Mouse (Mus musculus): ENCODE results near the gene Camk2d. TPM values are rescaled to one million over a fixed set of nuclear protein-coding genes. Genes with fewer than 3 reads are reported as not detected.

Camk2d gene
- total RNA-seq, 2 experiments from 2014 or later, result 132 to 135 TPM

DNA sequence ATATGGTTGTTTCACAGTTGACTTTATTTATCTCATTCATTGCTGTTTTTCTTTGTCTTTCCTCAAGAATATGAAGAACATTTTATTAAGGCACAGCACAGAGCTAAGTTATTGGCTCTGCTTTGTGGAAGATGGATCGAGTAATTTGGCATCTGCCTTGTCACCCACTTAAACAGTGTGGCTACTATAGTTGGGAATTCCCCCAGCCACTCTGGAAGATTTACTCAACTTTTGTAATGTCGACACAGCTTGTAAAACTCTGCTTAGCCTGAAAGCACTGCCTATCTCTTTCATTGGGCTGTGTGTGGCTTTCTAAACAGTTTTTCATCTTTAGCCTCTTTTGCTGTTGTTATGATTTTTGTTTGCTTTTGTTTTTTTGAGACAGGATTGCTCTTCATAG lies 56.3 kb downstream of the Camk2d start:
- DNase-seq, result no peak

GRCm38 (mm10) chr3:126653118-126653517 lies 57.0 kb downstream of the Camk2d start:
- no peak for DNase-seq

DNA sequence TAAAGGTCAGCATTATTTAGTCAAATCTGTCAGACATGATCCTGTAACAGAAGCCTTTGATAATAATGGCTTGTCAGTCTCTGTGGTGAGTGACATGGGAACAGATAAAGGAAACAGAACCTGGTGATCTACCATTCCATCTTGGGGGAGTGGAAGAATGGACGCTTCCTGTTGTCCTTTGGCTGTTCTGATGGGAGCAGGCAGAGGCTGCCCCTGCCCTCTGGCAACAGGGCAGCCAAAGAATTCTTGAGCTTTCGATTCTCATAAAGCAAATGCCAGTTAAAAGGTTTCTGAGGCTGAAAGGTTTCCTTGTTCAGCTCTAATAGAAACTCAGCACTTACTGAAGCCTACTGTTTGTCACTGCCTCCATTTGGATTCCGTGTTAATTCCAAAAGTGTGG lies 60.1 kb downstream of the Camk2d start:
- no peak for DNase-seq

DNA sequence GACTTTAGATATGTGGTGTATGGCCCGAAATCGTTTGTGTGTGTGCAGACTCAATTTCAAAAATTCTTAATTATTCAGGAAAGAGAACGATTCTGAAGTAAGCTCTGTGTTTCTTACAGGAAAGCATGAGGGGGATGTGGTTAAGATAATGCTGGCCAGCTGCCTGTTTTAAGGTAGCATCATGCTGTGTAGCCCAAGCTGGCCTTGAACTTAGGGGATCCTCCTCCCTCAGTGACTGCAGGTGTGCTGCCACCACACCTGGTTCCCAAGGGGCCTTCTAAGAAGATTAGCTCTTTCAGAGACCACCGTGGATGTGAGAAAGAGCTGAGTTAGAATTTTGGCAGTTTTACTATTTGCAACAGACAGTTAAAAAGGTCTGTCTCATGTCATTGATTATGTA lies 61.8 kb downstream of the Camk2d start:
- no peak for DNase-seq

DNA sequence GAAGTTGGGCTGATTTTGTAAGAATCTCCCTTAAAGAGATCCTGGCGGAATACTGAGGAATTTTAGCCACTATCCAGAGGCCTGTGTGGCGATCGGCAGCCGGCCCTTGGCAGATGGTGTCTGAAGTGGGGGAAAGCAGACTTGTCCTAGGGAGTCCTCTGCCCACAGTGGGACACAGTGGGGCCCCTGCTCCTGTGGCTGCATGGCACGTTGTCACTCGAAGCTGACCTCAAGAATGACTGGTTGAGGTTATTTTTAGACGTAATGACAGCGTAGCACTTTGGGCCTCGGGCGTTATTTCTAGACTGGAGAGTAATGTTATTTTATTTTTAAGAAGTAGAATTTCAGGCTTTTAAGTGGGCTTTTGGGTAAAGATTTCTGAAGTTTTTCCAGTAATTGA lies 62.7 kb downstream of the Camk2d start:
- peak in 1 of 2 experiments; percentile 38 for DNase-seq

GRCm38 (mm10) chr3:126659235-126659634 lies 63.1 kb downstream of the Camk2d start:
- no peak for DNase-seq

DNA sequence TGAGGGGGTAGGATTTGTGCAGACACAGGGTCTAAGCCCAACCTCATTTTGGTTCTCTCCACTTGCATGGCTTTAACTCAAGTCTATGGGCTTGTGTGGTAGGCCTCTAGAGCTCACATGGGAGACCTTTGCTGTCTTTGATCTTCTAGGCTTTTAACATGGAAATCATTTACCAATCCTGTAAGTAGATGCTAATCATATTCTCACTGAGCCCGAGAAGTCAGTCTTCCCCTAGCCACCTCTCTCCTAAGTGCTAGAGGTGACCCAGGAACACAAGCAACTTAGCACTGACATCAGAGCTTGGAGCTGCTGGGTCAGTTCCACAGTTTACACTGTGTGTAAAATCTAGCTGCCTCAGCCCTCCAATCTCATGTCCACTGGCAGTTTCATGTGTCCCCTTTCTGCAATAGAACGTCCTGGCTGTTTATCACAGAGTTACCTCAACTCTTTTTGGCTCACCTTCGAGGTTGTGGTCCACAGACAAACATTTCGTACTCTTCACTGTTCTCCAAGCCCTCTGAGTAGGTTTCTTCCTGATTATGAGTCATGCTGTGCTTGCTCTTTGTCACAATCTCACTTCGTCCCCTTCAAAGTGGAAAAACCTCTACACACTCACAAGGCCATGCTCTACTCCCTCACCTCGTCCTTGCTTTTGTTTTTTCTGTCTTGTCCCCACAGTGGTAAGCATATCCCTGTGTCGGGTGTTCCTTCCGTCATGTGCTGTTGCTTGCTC lies 63.9 kb downstream of the Camk2d start:
- DNase-seq, result no peak

DNA sequence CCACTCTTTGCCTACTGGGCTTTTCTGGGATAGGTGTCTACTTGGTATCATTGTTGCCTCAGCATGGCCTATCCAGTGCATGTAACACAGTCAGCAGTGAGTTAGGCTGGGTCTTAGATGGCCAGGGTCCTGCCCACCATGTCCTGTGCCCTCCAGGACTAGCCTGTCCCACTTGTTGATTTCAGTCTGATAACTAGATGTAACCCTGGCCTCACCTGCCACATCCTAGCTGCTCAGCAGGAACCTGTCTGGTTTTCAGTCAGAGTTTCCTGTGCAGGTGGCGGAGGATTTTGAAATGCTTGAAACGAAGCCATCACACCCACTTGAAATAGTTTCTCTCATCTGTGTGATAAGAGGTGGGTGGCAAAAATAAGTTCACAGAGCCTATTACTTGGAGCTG lies 64.5 kb downstream of the Camk2d start:
- DNase-seq, result peak in 1 of 2 experiments; percentile 49

DNA sequence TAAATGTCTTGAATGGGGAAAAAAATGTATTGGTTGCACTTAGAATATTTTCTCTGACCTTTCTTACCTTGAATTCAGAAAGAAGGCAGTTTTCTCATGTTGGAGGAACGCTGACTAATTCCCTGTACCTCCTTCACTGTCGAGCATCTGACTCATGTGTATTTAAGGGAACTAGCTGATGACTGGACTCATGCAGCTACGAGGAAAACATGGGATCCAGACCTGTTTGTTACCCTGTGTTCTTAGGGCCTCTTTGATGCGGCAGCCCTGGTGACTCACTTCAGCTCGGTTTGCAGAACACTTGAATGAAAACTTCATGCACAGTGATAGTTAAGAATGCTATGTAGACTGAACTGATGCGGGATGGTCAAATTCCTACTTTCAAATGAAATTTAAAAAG lies 64.9 kb downstream of the Camk2d start:
- no peak for DNase-seq

DNA sequence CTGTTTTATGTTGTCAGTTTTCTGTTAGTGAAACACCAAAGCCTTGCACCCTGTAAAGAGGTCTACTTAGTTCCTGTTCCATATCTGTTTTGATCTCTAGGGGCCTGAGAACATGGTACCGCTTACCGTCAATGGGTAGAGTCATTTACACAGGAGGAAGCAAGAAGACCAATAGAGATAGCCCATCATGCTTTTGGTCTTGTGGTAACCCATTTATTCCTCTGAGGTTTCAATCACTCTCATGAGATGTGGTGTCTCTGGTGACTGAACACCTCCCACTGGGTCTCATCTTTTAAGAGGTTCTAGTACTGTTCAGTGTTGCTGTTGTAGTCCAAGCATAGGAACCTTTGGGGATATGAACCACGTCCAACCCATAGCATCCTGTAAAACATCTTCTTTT lies 65.8 kb downstream of the Camk2d start:
- DNase-seq, result no peak

GRCm38 (mm10) chr3:126663436-126663835 lies 67.3 kb downstream of the Camk2d start:
- DNase-seq, result no peak

- no peak for DNase-seq
Observed at GRCm38 (mm10) chr3:126665866-126666265, 69.8 kb downstream of the Camk2d start.

DNA sequence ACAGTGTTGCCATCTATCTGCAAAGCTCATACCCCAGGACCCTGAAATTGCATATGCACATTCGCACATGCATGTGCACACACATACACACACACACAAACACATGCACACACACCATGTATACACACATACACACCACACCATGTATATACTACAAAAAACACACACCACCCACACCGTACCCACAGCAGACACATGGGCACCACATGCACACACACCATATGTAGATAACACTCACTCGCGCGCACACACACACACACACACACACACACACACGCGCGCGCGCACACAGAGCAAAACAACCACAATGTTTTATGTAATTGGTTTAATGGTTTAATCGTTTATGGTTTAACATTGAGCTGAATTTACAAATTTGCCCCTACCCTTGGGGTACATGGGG lies 70.9 kb downstream of the Camk2d start:
- no peak for DNase-seq

- peak; percentile 80 to 86 for DNase-seq
Observed at GRCm38 (mm10) chr3:126667451-126667850, 71.3 kb downstream of the Camk2d start.

- DNase-seq, result peak; percentile 42 to 61
Observed at GRCm38 (mm10) chr3:126668123-126668522, 72.0 kb downstream of the Camk2d start.

- DNase-seq, result no peak
Observed at GRCm38 (mm10) chr3:126668692-126669091, 72.6 kb downstream of the Camk2d start.

- no peak for DNase-seq
Observed at GRCm38 (mm10) chr3:126670413-126670812, 74.3 kb downstream of the Camk2d start.

- DNase-seq, result no peak
Observed at GRCm38 (mm10) chr3:126671292-126671691, 75.2 kb downstream of the Camk2d start.

DNA sequence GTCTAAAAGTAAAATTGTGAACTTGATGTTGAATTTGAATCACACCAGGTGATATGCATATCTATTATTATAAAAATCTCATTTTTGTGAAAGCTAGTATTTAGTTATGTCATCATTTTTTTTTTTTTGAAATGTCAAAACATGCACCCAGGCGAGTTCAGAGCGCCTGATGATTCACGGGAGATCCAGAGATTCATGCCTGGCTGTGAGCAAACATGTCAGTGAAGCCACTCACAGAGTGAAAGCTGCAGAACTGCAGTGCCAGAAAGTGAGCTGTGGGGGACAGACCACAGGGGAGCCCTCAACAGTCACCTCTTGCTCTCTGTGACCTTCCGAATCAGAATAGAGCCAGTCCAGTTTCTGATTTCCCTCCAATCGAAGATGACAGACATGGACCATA lies 84.9 kb downstream of the Camk2d start:
- no peak for DNase-seq

DNA sequence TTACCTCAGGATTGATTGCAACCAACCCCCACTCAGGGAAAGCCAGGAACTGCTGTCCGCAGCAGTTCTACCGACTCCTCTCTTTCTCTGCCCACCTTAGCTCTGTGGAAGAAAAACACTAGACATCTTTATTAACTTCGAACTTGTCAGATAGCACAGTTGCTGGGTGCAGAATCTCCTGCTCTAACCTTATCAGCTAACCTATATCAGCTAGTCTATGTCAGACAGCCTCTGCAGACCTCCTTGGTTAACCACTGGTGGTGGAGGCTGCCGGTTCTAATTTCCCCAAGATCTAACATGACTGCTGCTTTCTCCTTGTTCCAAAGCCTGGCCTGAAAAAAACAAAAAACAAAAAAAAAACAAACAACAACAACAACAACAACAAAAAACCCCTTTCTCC lies 85.9 kb downstream of the Camk2d start:
- no peak for DNase-seq

DNA sequence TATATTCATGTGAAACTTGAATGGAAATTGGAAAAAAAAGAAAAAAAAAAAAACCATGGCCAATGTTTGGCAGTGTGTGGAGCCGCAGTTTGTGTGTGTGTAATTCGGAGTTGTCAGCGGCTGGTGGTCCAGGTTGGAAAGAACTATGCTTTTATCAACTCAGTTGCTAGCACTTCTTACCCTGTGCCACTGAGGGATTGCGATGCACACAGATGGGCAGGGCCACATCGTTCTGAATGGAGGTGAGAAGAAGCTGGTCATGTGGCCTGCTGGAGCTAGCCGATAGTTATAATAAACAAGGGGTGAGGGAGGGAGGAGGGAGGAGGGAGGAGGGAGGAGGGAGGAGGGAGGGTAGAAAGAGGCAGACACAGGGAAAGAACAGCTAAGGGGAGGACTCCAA lies 89.3 kb downstream of the Camk2d start:
- no peak for DNase-seq

DNA sequence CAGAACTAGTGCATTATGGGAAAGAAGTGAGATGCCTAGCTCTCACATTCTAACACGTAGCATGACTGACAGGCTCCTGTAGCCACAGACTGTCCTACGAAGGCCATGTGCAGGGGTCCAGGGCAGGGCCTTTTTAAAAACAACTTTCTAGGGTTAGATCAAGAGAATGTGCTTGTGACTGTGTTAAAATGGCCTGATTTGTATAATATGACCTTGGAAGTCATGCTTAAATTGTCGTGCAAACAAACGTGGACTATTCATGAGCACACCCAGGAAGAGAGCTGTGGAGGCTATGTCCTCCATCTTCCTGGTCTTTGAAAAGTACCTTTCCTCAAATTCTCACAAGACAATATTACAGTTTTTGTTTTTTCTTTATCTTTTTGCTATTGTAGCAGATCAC lies 91.0 kb downstream of the Camk2d start:
- DNase-seq, result no peak

DNA sequence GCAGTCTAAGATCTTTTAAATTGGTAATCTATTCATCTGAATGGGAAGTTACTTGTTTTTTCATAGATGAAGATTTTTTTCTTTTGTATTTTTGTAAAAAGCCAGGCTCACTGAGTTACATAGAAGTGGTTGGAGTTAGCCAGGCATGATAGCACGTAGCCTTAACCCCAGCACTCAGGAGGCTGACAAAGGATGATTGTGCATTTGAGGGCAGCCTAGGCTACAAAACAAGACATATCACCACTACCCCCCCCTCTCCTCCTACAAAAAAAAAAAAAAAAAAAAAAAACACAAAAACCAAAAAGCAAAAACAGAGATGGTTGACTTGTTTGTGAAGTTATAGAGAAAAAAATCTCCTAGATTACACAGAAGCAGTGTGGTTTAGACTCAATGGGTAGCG lies 92.4 kb downstream of the Camk2d start:
- no peak for DNase-seq

GRCm38 (mm10) chr3:126690627-126691505 lies 94.8 kb downstream of the Camk2d start:
- DNase-seq, result no peak
